Mouse (Mus musculus): ENCODE data around the gene Map10. TPM values are rescaled to one million over a fixed set of nuclear protein-coding genes. Genes with fewer than 3 reads are reported as not detected.
A peak's percentile ranks its signal among the peaks of the same experiment; 100 is the strongest.

Gene Map10
- total RNA-seq (2021) = 3.3 and 3.6 TPM in 2 replicates
- long read RNA-seq, experiment 1, transcript Map10-201 (1 exons, 3,542 nt) = major isoform, 10 of 10 reads
- long read RNA-seq, experiment 1, partial matches to known transcripts = 0 of 10 reads
- long read RNA-seq, experiment 1, other reads (novel, unspliced or antisense) = 0 of 10 reads
- long read RNA-seq, experiment 2, partial matches to known transcripts = 0 of 4 reads
- long read RNA-seq, experiment 2, other reads (novel, unspliced or antisense) = 0 of 4 reads

- peak; percentile 90 for DNase-seq
Measured at GRCm38 (mm10) chr8:125669700-125670195, at the start of gene Map10. Gene Map10 (plus strand): TSS chr8:125669818.

GRCm38 (mm10) chr8:125620301-125620700 lies 49.3 kb upstream of the Map10 start:
- DNase-seq = no peak

- no peak for DNase-seq
Measured at GRCm38 (mm10) chr8:125624287-125624686, 45.3 kb upstream of the Map10 start.

- DNase-seq = no peak
Measured at GRCm38 (mm10) chr8:125626381-125626780, 43.2 kb upstream of the Map10 start.

- no peak for DNase-seq
Measured at GRCm38 (mm10) chr8:125628834-125629233, 40.8 kb upstream of the Map10 start.

GRCm38 (mm10) chr8:125638411-125639058 lies 31.1 kb upstream of the Map10 start:
- DNase-seq = no peak

GRCm38 (mm10) chr8:125639631-125640030 lies 30.0 kb upstream of the Map10 start:
- DNase-seq = no peak

- no peak for DNase-seq
Measured at GRCm38 (mm10) chr8:125640766-125641165, 28.9 kb upstream of the Map10 start.

GRCm38 (mm10) chr8:125641808-125642207 lies 27.8 kb upstream of the Map10 start:
- no peak for DNase-seq

- DNase-seq = no peak
Measured at GRCm38 (mm10) chr8:125645757-125646478, 23.7 kb upstream of the Map10 start.

- DNase-seq = no peak
Measured at GRCm38 (mm10) chr8:125649447-125649846, 20.2 kb upstream of the Map10 start.

GRCm38 (mm10) chr8:125654821-125655220 lies 14.8 kb upstream of the Map10 start:
- no peak for DNase-seq

GRCm38 (mm10) chr8:125658508-125658907 lies 11.1 kb upstream of the Map10 start:
- no peak for DNase-seq

- DNase-seq = no peak
Measured at GRCm38 (mm10) chr8:125658926-125659325, 10.7 kb upstream of the Map10 start.

GRCm38 (mm10) chr8:125660397-125660796 lies 9.2 kb upstream of the Map10 start:
- DNase-seq = no peak

GRCm38 (mm10) chr8:125661958-125662668 lies 7.5 kb upstream of the Map10 start:
- no peak for DNase-seq

GRCm38 (mm10) chr8:125662669-125663048 lies 7.0 kb upstream of the Map10 start:
- no peak for DNase-seq

GRCm38 (mm10) chr8:125665183-125665875 lies 4.3 kb upstream of the Map10 start:
- no peak for DNase-seq

GRCm38 (mm10) chr8:125665876-125666186 lies 3.8 kb upstream of the Map10 start:
- no peak for DNase-seq

GRCm38 (mm10) chr8:125666201-125666600 lies 3.4 kb upstream of the Map10 start:
- no peak for DNase-seq

- no peak for DNase-seq
Measured at GRCm38 (mm10) chr8:125667248-125667647, 2.4 kb upstream of the Map10 start.

GRCm38 (mm10) chr8:125669159-125669699 lies 389 bp upstream of the Map10 start:
- DNase-seq = no peak

All from adrenal gland, postnatal 14 days (tissue).